Mouse (Mus musculus) lung, postnatal 14 days (tissue): ENCODE measurements around the gene Gm17428.
"Not testable (repeated sequence)": the region's sequence is repeated elsewhere in the genome, so short reads cannot be mapped to it uniquely, and the experiment has no call there.

Experiments used
- DNase-seq: peaks from one replicate; pipeline ENCODE4 v3.0.0; 2021

The Gm17428 gene

GRCm38 (mm10) chr14:54976633-54977032 is at the start of gene Gm17428:
Gm17428 (plus strand) TSS chr14:54976933.
- no peak for DNase-seq

- no peak for DNase-seq
These were observed 49.4 kb upstream of the Gm17428 start for GRCm38 (mm10) chr14:54927296-54927695.

- DNase-seq: no peak
These were observed 46.9 kb upstream of the Gm17428 start for GRCm38 (mm10) chr14:54929801-54930200.

GRCm38 (mm10) chr14:54930431-54930830 is 46.3 kb upstream of the Gm17428 start:
- DNase-seq: no peak

- DNase-seq: no peak
These were observed 44.0 kb upstream of the Gm17428 start, which contains the start of gene Il25 for GRCm38 (mm10) chr14:54932645-54933150. Il25 (plus strand) TSS chr14:54932695.

- DNase-seq: no peak
These were observed 40.6 kb upstream of the Gm17428 start, which contains the start of gene Cmtm5 for GRCm38 (mm10) chr14:54935904-54936830. Cmtm5 (plus strand) TSS chr14:54936261.

- DNase-seq: no peak
These were observed 39.9 kb upstream of the Gm17428 start for GRCm38 (mm10) chr14:54936831-54937160.

- DNase-seq: no peak
These were observed 39.2 kb upstream of the Gm17428 start for GRCm38 (mm10) chr14:54937361-54938182.

GRCm38 (mm10) chr14:54938431-54939219 is 38.1 kb upstream of the Gm17428 start:
- DNase-seq: no peak

- peak; percentile 79 for DNase-seq
These were observed 37.1 kb upstream of the Gm17428 start for GRCm38 (mm10) chr14:54939434-54940175.

- no peak for DNase-seq
These were observed 36.6 kb upstream of the Gm17428 start for GRCm38 (mm10) chr14:54940176-54940530.

- no peak for DNase-seq
These were observed 35.4 kb upstream of the Gm17428 start for GRCm38 (mm10) chr14:54941024-54941978.

- DNase-seq: no peak
These were observed 34.3 kb upstream of the Gm17428 start for GRCm38 (mm10) chr14:54942479-54942878.

GRCm38 (mm10) chr14:54943971-54944370 is 32.8 kb upstream of the Gm17428 start:
- DNase-seq: no peak

GRCm38 (mm10) chr14:54944939-54945338 is 31.8 kb upstream of the Gm17428 start:
- DNase-seq: no peak

- no peak for DNase-seq
These were observed 30.6 kb upstream of the Gm17428 start for GRCm38 (mm10) chr14:54945975-54946704.

GRCm38 (mm10) chr14:54947008-54947407 is 29.7 kb upstream of the Gm17428 start:
- DNase-seq: not testable (repeated sequence)

- no peak for DNase-seq
These were observed 28.0 kb upstream of the Gm17428 start for GRCm38 (mm10) chr14:54948781-54949180.

- DNase-seq: no peak
These were observed 26.2 kb upstream of the Gm17428 start for GRCm38 (mm10) chr14:54950493-54950892.

- DNase-seq: no peak
These were observed 25.1 kb upstream of the Gm17428 start for GRCm38 (mm10) chr14:54951587-54951986.
